Mouse (Mus musculus): ENCODE results near the gene Asic3. TPM values are rescaled to one million over a fixed set of nuclear protein-coding genes. Genes with fewer than 3 reads are reported as not detected.

Asic3 gene
- polyA plus RNA-seq, 1 experiment from 2014 or later, result 0.17 TPM

DNA sequence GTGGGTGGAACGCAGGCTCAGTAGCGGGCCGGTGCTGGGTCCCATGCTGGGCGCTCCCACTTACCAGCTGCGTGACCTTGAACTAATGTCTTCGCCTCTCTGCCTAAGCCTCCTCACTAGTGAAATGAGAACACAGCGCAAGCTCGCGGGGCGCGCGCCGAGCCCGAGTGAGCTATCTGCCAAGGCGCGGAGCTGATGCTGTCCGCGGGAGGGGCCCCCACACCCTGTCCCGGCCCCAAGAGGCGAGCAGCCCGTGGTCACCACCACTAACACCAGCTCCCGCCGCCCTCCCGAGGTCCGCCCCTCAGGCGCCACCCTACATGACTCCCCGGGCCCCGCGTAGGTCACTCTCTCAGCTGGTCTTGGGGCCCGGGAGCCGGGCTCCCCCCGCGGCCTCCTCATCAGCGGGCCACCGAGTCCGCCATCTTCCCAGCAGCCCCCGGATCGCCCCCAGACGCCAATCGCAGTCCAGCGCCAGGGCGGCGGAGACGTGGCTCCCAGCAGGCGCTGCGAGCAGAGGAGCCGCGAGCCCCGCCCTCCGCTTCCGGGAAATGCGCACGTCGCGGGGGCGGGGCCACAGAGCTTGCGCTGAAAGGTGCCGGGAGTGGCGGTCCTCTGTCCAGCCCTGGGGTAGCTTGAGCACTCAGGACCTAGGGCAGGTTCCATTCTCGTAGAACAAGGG is 31.7 kb downstream of the Asic3 start, which contains the start of gene Fastk:
Gene Fastk (minus strand): TSS at position 542 of the 682 bp plus-strand sequence.
- Histone ChIP-seq H3K9me3 (no peaks in the 10 kb centered on the region), H3K4me1 (peaks cover 34% of the 10 kb centered on the region), H3K9ac (replicated peaks) (peak within 1 kb of the TSS; percentile 90), H3K27ac (replicated peaks) (peak within 1 kb of the TSS; percentile 85), H3K36me3 (peaks cover 38% of the 10 kb centered on the region), H3K4me3 (peak within 1 kb of the TSS; percentile 89), H3K27me3 (peaks cover 5% of the 10 kb centered on the region; the same call in 1 of the 2 replicates), H3K4me2 (replicated peaks) (peak within 1 kb of the TSS; percentile 98)
- under 1% methylated on average over 59 of the region's 60 CpGs for WGBS
- peak; percentile 82 for ATAC-seq (ENCODE audit: low FRiP score, low read depth)

DNA sequence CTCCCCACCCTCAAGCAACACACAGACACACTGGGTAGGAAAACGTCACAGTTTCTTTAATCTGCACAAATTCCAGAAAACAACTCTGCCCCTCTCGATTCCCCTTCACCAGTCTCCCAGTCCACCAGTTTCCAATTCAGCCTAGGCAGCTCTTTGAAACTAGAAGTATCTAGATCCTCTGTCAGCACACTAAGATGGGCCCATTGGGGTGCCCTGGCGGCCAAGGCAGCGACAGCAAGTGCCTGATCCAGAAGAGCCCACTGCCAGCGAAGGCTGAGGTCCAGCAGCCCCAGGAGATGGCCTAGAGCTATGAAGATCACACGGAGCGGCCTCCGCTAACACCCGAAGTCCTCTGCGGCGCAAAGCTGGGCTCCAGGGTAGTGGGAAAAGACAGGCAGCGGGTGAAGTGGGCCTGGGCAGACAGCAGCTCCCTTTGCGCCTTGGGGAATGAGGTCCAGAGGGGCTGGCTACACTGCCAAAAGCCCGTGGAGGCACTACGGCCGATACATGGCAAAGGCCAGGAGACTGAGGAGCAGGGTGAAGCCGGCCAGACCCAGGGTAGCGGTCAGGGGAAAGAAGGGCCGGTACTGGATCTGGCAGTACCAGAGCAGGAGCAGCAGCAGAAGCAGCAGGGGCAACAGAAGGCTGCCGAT is 32.4 kb downstream of the Asic3 start:
- ATAC-seq (ENCODE audit: low FRiP score, low read depth), result no peak
- H3K27ac ChIP-seq (replicated peaks), result peak overlapping the region; percentile 85
- peaks cover 31% of the 10 kb centered on the region for H3K36me3 ChIP-seq
- peaks cover 34% of the 10 kb centered on the region for H3K4me1 ChIP-seq
- H3K9ac ChIP-seq (replicated peaks), result peak overlapping the region; percentile 90
- H3K4me2 ChIP-seq (replicated peaks), result peak overlapping the region; percentile 98
- peaks cover 9% of the 10 kb centered on the region; the same call in 1 of the 2 replicates for H3K27me3 ChIP-seq
- H3K4me3 ChIP-seq, result peak overlapping the region; percentile 89
- no peaks in the 10 kb centered on the region for H3K9me3 ChIP-seq
- 58% methylated on average over 20 of the region's 20 CpGs for WGBS

DNA sequence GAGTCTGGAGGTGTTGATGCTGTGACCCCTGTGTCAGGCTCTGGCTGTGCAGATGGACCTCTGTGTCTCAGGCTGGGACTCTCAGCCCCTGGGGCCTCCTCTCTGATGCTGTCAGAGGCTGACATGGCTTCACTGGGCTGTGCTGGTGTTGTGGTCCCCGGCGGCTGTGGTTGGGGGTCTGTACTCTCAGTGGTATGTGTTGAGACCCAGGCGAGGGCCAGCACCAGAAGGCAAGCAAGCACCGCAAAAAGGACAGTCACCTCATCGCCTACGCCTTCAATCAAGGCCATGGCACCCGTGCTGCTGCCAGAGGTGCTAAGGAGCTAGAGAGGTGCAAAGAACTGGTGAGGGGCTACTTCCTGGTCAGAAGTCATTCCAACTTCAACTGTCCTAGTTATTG is 33.4 kb downstream of the Asic3 start:
- no peaks in the 10 kb centered on the region for H3K9me3 ChIP-seq
- peaks cover 20% of the 10 kb centered on the region for H3K36me3 ChIP-seq
- peak overlapping the region; percentile 85 for H3K4me2 ChIP-seq (replicated peaks)
- no peak overlapping the region for H3K9ac ChIP-seq (replicated peaks)
- 91% methylated on average over 7 of the region's 7 CpGs for WGBS
- no peak for ATAC-seq (ENCODE audit: low FRiP score, low read depth)
- H3K4me1 ChIP-seq, result peaks cover 41% of the 10 kb centered on the region
- H3K4me3 ChIP-seq, result 0 out of 2 replicates have a peak overlapping the region, but pooled peaks have one; percentile 67
- H3K27me3 ChIP-seq, result peaks cover 9% of the 10 kb centered on the region; the same call in 1 of the 2 replicates
- no peak overlapping the region for H3K27ac ChIP-seq (replicated peaks)

DNA sequence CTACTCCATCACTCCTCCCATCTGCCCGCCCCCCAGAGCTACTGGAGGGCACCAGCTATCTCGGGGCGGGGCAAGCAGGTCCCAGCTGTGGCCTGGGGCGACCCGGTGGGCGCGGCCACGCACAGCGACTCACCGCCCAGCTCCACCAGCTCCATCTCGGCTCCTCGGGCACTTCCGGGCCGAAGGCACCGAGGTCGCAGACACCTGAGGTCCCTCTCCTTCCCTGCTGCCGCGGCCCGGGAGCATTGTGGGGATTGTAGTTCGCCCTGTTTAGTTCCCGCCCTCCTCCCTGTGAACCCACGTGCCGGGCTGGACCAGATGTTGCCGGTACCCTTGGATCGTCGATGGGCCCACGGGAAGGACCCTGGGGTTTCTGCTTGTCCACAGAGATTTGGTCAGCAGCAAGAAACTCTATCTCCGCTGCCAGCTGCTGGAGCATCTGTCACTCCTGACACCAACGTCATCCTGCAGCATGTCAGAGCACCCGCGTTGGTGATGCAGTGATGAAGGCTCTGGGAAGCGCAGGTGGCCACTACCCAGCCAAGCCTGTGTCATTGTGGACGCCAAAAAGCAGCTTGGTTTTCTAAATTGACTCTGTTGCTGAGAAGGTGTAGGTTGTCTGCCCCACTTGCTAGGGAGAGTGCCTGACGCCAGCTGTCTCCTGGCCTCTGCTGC is 34.6 kb downstream of the Asic3 start, which contains the start of gene Tmub1:
Gene Tmub1 (minus strand): TSS at position 231 of the 675 bp plus-strand sequence.
- ATAC-seq (ENCODE audit: low FRiP score, low read depth), result peak; percentile 50
- peak within 1 kb of the TSS; percentile 73 for H3K9ac ChIP-seq (replicated peaks)
- peak within 1 kb of the TSS; percentile 56 for H3K27ac ChIP-seq (replicated peaks)
- 2% methylated on average over 34 of the region's 34 CpGs for WGBS
- H3K4me2 ChIP-seq (replicated peaks), result peak within 1 kb of the TSS; percentile 85
- H3K4me3 ChIP-seq, result peak within 1 kb of the TSS; percentile 67
- H3K4me1 ChIP-seq, result peaks cover 41% of the 10 kb centered on the region
- H3K27me3 ChIP-seq, result peaks cover 9% of the 10 kb centered on the region; the same call in 1 of the 2 replicates
- H3K36me3 ChIP-seq, result peaks cover 10% of the 10 kb centered on the region; the same call in 1 of the 2 replicates
- H3K9me3 ChIP-seq, result no peaks in the 10 kb centered on the region

DNA sequence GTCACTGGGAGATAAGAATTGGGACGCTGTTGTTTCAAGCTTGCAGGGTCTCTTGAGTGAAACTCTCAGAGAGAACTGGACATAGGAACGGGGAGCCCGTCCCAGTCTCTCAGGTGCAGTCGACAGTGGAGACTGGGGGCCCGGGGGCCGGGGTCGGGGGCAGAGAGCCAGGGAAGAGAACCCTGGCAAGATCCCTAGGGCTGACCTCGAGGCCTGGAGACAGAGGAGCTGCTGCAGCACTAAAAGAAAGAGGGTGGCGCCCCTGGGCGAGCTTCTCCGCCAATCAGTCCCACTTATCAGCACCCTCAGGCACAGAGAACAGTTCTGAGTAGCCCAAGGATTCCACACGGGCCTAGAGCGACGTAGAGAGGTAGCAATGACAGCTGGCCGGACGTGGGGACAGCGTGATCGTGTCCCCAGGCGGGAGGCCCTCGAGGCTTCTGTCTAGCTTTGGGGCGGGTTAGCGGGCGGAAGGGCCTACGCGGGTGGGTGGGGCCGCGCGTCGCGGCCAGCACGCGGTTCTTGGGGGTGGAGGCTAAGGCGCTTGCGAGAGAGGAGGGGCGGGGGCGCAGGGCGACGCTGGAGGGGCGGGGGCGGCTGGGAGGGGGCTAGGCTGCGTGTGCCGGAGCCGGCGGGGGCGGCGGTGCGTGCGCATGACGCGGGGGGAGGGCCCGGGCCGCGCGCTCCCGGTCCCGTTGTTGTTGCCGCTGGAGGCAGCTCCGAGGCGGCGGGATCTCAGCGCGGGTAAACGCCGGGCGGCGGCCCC is 38.3 kb downstream of the Asic3 start:
- 0 out of 2 replicates have a peak, but pooled peaks cover 5% of the 10 kb centered on the region for H3K36me3 ChIP-seq
- H3K27ac ChIP-seq (replicated peaks), result peak overlapping the region; percentile 96
- peak; percentile 78 for ATAC-seq (ENCODE audit: low FRiP score, low read depth)
- WGBS, result 3% methylated on average over 45 of the region's 66 CpGs
- H3K27me3 ChIP-seq, result peaks cover 9% of the 10 kb centered on the region; the same call in 1 of the 2 replicates
- H3K4me3 ChIP-seq, result peak overlapping the region; percentile 96
- H3K4me1 ChIP-seq, result peaks cover 61% of the 10 kb centered on the region
- H3K4me2 ChIP-seq (replicated peaks), result peak overlapping the region; percentile 99
- no peaks in the 10 kb centered on the region for H3K9me3 ChIP-seq
- peak overlapping the region; percentile 97 for H3K9ac ChIP-seq (replicated peaks)

DNA sequence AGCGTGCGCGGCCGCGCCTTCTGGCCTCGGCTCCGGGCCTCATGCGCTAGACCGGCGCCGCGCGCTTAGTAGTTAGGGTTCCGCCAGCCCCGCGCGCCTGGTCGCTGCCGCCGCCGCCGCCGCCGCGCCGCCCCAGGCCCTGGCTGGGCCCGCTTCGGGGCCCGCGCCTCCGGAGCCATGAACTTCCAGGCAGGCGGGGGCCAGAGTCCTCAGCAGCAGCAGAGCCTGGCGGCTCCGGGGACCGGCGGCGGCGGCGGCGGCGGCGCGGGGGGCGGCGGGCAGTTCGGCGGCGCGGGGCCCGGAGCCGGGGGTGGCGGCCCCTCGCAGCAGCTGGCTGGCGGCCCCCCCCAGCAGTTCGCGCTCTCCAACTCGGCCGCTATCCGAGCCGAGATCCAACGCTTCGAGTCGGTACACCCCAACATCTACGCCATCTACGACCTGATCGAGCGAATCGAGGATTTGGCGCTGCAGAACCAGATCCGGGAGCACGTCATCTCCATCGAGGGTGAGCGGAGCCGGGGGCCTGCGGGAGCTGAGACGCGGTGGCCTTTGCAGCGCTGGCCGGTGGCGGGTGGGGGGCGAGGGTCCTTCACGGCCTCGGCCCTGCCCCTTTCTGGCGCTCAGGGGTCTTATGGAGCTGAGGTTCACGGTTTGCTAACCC is 39.0 kb downstream of the Asic3 start, which contains the start of gene Agap3:
Gene Agap3 (plus strand): TSS at position 148 of the 661 bp plus-strand sequence.
- WGBS, result under 1% methylated on average over 54 of the region's 85 CpGs
- H3K4me1 ChIP-seq, result peaks cover 56% of the 10 kb centered on the region

DNA sequence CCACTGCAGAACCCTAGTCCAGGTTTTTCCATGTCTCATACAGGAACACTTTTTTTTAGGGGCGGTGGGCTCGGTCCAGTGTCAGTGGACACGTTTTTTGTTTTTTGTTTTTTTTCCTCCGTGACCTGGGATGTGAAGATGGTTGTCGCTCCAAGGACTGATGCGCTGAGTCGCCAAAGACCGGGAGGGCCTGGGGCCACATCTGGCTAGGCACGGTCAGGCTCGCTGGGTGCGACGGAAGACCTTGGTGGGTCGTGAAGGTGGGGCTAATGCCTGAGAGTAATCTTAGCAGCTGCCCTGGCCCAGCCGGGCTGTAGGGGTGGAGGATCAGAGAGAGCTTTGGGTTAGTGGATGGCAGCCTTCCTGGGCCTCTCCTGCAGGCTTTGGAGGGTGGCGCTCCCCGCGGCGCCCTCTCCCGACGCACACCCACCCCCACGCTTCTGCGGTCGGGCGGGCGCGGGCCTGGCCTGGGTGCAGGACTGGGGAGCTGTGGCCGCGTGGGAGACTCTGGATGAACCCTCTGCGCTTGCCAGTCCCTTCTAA is 39.6 kb downstream of the Asic3 start:
- no peaks in the 10 kb centered on the region for H3K9me3 ChIP-seq
- H3K4me3 ChIP-seq, result peak overlapping the region; percentile 96
- peak overlapping the region; percentile 99 for H3K4me2 ChIP-seq (replicated peaks)
- H3K4me1 ChIP-seq, result peaks cover 51% of the 10 kb centered on the region
- H3K27ac ChIP-seq (replicated peaks), result peak overlapping the region; percentile 96
- H3K27me3 ChIP-seq, result peaks cover 9% of the 10 kb centered on the region; the same call in 1 of the 2 replicates
- H3K9ac ChIP-seq (replicated peaks), result peak overlapping the region; percentile 97
- H3K36me3 ChIP-seq, result peaks cover 13% of the 10 kb centered on the region
- ATAC-seq (ENCODE audit: low FRiP score, low read depth), result peak; percentile 19; the same call in 1 of the 2 replicates
- WGBS, result under 1% methylated on average over 29 of the region's 29 CpGs

More for the DNA sequence above, 39.0 kb downstream of the Asic3 start, which contains the start of gene Agap3:
- H3K36me3 ChIP-seq, result 0 out of 2 replicates have a peak, but pooled peaks cover 7% of the 10 kb centered on the region
- peak; percentile 4; the same call in 1 of the 2 replicates for ATAC-seq (ENCODE audit: low FRiP score, low read depth)
- H3K4me3 ChIP-seq, result peak within 1 kb of the TSS; percentile 96
- H3K27ac ChIP-seq (replicated peaks), result peak within 1 kb of the TSS; percentile 96
- H3K9ac ChIP-seq (replicated peaks), result peak within 1 kb of the TSS; percentile 97
- peak within 1 kb of the TSS; percentile 99 for H3K4me2 ChIP-seq (replicated peaks)
- H3K9me3 ChIP-seq, result no peaks in the 10 kb centered on the region
- H3K27me3 ChIP-seq, result peaks cover 9% of the 10 kb centered on the region; the same call in 1 of the 2 replicates

DNA sequence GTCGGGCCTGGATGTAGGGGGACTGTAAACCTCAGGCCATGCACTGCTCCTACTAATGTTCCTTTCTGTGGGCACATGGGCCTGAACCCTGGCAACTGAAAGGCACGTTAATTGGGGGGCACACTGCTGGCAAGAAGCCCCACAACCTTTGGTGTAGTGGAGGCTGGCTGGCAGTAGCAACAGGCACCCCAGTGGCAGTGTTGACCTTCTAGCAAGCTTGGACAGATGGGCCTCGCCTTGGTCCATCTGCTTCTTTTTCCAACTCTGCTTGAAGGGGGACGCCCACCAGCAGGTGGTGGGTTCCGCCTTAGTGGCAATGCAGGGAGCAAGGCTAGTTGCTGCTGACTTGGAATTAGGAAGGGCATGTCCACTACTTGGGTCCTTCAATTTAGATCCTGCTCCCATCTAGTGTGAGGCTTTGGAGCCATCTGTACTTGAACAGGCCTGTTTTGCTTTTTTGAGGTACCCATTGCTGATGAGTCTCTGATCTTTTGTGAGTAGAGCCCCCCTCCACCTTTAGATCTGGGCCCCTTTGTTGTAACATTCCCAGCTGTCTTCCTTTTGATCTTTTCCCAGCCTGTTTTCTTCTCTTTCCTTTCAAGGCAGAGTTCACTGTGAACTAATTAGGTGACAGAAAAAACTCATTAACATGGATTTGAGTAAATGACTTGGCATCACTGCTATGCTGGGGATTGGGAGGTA is 40.2 kb downstream of the Asic3 start:
- WGBS, result 6% methylated on average over 5 of the region's 5 CpGs
- Histone ChIP-seq H3K27me3 (peaks cover 9% of the 10 kb centered on the region; the same call in 1 of the 2 replicates), H3K4me3 (peak overlapping the region; percentile 96), H3K9me3 (no peaks in the 10 kb centered on the region), H3K36me3 (peaks cover 18% of the 10 kb centered on the region), H3K9ac (replicated peaks) (peak overlapping the region; percentile 97), H3K4me2 (replicated peaks) (peak overlapping the region; percentile 99), H3K4me1 (peaks cover 46% of the 10 kb centered on the region), H3K27ac (replicated peaks) (peak overlapping the region; percentile 96)
- 0 out of 2 replicates have a peak, but pooled peaks have one; percentile 17 for ATAC-seq (ENCODE audit: low FRiP score, low read depth)

DNA sequence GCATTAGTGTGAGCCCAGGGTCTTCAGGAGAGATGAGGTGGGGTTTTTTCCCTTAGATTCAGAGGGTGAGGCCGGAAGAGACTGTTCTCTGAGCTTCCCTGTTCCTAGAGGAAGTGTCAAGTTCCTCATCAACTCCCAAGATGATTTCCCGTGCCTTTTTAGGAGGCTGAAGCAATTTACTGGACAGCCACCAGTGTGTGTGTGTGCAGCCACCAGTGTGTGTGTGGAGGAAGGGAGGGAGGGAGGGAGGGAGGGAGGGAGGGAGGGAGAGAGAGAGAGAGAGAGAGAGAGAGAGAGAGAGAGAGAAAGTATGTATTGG is 40.8 kb downstream of the Asic3 start:
- 13% methylated on average over 2 of the region's 2 CpGs for WGBS
- Histone ChIP-seq H3K9ac (replicated peaks) (peak overlapping the region; percentile 97), H3K4me1 (peaks cover 46% of the 10 kb centered on the region)

DNA sequence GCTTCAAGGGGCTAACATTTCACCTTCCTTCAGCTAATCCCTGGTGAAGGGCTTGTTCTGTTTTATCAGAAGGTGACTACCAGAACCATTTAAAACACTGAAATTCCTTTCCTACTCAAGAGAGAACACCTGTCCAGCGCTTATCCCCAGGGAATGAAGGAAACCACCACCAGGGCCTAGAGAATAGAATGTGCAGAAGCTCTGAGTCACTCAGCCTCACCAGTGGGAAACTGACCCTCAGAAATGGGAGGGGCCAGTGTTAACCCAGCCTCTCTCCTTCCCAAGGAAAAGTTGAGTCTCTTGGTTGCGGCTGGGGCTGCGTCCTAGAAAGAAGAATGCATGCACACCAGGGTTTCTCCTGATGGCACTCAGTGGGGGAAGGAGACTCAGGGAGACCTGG is 41.9 kb downstream of the Asic3 start:
- no peak for ATAC-seq (ENCODE audit: low FRiP score, low read depth)
- H3K9ac ChIP-seq (replicated peaks), result peak overlapping the region; percentile 25
- H3K36me3 ChIP-seq, result peaks cover 20% of the 10 kb centered on the region
- WGBS, result 73% methylated on average over 3 of the region's 3 CpGs
- H3K4me3 ChIP-seq, result peak overlapping the region; percentile 13; the same call in 1 of the 2 replicates
- H3K27me3 ChIP-seq, result 0 out of 2 replicates have a peak, but pooled peaks cover 2% of the 10 kb centered on the region
- H3K4me1 ChIP-seq, result peaks cover 46% of the 10 kb centered on the region
- H3K4me2 ChIP-seq (replicated peaks), result peak overlapping the region; percentile 99
- peak overlapping the region; percentile 96; the same call in 1 of the 2 replicates for H3K27ac ChIP-seq (replicated peaks)
- H3K9me3 ChIP-seq, result no peaks in the 10 kb centered on the region

More for the DNA sequence above, 40.8 kb downstream of the Asic3 start:
- peak overlapping the region; percentile 96 for H3K27ac ChIP-seq (replicated peaks)
- H3K27me3 ChIP-seq, result peaks cover 5% of the 10 kb centered on the region; the same call in 1 of the 2 replicates
- no peaks in the 10 kb centered on the region for H3K9me3 ChIP-seq
- H3K4me3 ChIP-seq, result peak overlapping the region; percentile 96
- H3K4me2 ChIP-seq (replicated peaks), result peak overlapping the region; percentile 99
- peaks cover 18% of the 10 kb centered on the region for H3K36me3 ChIP-seq
- ATAC-seq (ENCODE audit: low FRiP score, low read depth), result no peak
